ENCODE assay signal across 18 mouse cellular contexts in genomic region chr1:73728377-73728776, GRCm38 (mm10).
"Had no signal": no experiment of that assay in that cellular context is flagged by ENCODE, and none has a peak within 500 bp of the region (broad histone marks: within the 10 kb centered on the region; RNA-seq: fewer than 3 reads in every experiment).

No protein-coding gene starts in this region.

- H3K36me3 ChIP-seq: liver, embryonic 12.5 days; midbrain, embryonic 10.5 days; midbrain, embryonic 12.5 days; neural tube, embryonic 13.5 days; neural tube, embryonic 15.5 days had no signal

- H3K27ac ChIP-seq: liver, embryonic 12.5 days; liver, embryonic 14.5 days; midbrain, embryonic 10.5 days; midbrain, embryonic 12.5 days; neural tube, embryonic 13.5 days; neural tube, embryonic 15.5 days had no signal

- H3K9me3 ChIP-seq: liver, embryonic 12.5 days; midbrain, embryonic 10.5 days; midbrain, embryonic 12.5 days; neural tube, embryonic 13.5 days; neural tube, embryonic 15.5 days had no signal

- DNase-seq: lung, postnatal 4 days; midbrain, embryonic 14.5 days; retina, postnatal 1 day; right cerebral cortex, adult 18-20 months; right cerebral cortex, postnatal 25 days; right cerebral cortex, postnatal 4 days; spleen, adult 18-20 months; thymus, adult 18-20 months; thymus, postnatal 14 days; thymus, postnatal 36 days had no signal

- ATAC-seq: liver, embryonic 12.5 days; midbrain, embryonic 16.5 days had no signal

- H3K4me3 ChIP-seq: liver, embryonic 12.5 days; midbrain, embryonic 10.5 days; midbrain, embryonic 12.5 days; myocyte; neural tube, embryonic 13.5 days; neural tube, embryonic 15.5 days had no signal

- H3K9ac ChIP-seq: liver, embryonic 12.5 days; liver, embryonic 14.5 days; midbrain, embryonic 12.5 days; neural tube, embryonic 13.5 days; neural tube, embryonic 15.5 days had no signal

- H3K27me3 ChIP-seq: liver, embryonic 12.5 days; midbrain, embryonic 12.5 days; neural tube, embryonic 13.5 days; neural tube, embryonic 15.5 days had no signal

- H3K4me2 ChIP-seq: liver, embryonic 12.5 days; midbrain, embryonic 12.5 days; neural tube, embryonic 13.5 days; neural tube, embryonic 15.5 days had no signal

- H3K4me1 ChIP-seq: liver, embryonic 12.5 days; midbrain, embryonic 10.5 days; midbrain, embryonic 12.5 days; neural tube, embryonic 13.5 days; neural tube, embryonic 15.5 days had no signal
